Mouse (Mus musculus): Measurements from ENCODE around the gene Mthfd2. TPM values are rescaled to one million over a fixed set of nuclear protein-coding genes. Genes with fewer than 3 reads are reported as not detected.

Gene Mthfd2
- polyA plus RNA-seq (2014; fragmentation: Nextera tagmentation; extraction: Ambion mirVana) = 58.7 and 59.7 TPM in 2 replicates

DNA sequence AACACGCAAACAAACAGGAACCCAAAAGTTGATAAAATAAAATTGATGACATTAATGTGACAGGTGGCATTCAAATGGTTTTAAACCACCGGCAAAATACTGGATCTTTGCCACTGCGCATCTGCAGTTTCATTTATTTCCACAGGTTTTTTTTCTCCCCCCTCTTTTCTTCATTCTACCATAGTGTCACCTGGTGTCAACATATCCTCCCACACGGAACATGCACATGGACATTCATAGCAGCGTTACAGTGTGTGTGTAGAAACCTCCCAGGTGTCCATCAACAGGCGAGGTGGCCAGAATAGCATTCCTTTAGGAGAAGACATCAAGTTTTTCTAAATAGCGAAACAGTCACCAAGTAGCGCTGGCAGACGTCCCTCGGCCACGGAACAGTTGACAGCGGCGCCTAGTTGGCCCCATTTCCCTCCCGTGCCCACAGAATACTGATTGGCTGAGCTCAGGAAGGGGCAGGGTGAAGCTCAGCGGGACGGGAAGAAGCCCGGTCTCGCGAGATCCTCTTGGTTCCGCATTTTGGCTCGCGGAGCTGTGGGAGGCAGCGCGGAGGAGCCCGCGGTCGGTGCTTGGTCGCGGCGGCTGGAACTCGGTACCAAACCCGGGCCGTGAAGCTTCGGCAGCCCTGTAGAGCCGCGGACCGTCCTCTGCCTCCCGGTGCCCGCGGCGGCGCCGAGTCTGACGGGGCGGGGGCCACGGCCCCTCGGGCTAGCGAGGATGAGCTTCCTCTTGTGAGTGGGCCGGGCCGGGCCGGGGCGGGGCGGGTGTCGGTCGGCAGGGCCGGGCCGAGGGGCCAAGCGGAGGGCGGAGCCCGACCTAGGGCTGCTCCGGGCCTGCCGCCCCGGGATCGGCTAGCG, at the start of gene Mthfd2, which contains the start of gene Mob1a:
Mthfd2 (minus strand) TSS at position 384 of the 869 bp plus-strand sequence.
Mob1a (plus strand) TSS at position 492 of the 869 bp plus-strand sequence.
- H3K4me3 ChIP-seq (ENCODE audit: low read depth, low read length) = peak within 1 kb of the TSS; percentile 78
- no peaks in the 10 kb centered on the region for H3K36me3 ChIP-seq (replicated peaks; ENCODE audit: control insufficient read depth, insufficient read depth, low read depth, low read length)
- H3K9me3 ChIP-seq (replicated peaks; ENCODE audit: control insufficient read depth, low read length) = no peaks in the 10 kb centered on the region
- peak within 1 kb of the TSS; percentile 70 for H3K27ac ChIP-seq (replicated peaks; ENCODE audit: low read depth, low read length)
- ATAC-seq (replicated peaks; ENCODE audit: insufficient number of reproducible peaks, low FRiP score, low TSS enrichment, low read depth) (peak; percentile 97), DNase-seq (ENCODE audit: low spot score) (peak; percentile 97)
- peak within 1 kb of the TSS; percentile 71 for H3K4me2 ChIP-seq (ENCODE audit: low read depth, low read length)
- peak within 1 kb of the TSS; percentile 85 for H3K9ac ChIP-seq (replicated peaks; ENCODE audit: low read length)
- no peaks in the 10 kb centered on the region for H3K4me1 ChIP-seq (ENCODE audit: control insufficient read depth, insufficient read depth, low read length)
- WGBS = 2% methylated on average over 59 of the region's 65 CpGs
- H3K27me3 ChIP-seq (ENCODE audit: control insufficient read depth, insufficient read depth, low read length) = no peaks in the 10 kb centered on the region

DNA sequence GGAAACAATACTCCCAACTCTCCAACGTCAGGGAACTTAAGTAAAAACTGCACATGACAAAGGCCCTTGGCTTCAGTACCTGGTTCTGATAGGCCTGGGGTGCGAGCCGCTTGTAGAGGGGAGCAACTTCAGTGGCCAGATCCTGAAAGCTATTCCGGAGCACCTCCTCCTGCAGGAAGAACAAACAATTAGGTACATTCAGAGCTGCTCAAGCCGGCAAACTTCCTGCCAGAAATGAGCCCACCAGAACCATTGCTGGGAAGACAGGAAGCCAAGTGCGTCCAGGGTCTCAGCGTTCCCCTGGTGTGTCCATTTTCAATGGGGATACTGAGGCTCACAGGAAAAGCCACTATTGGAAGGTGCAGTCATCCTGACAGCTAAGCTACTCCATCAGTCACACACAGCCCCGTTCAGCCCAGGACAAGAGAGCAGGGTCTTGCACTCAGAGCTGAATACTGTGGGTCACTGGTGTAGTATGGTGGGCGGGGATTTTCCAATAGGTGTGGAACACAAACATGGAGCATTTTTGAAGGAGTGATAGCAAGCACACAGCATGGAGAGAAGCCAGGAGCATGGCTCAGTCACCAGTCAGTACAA, 48.1 kb upstream of the Mthfd2 start:
- no peak for DNase-seq (ENCODE audit: low spot score)
- no peak for ATAC-seq (replicated peaks; ENCODE audit: insufficient number of reproducible peaks, low FRiP score, low TSS enrichment, low read depth)
- WGBS = 89% methylated on average over 9 of the region's 9 CpGs

DNA sequence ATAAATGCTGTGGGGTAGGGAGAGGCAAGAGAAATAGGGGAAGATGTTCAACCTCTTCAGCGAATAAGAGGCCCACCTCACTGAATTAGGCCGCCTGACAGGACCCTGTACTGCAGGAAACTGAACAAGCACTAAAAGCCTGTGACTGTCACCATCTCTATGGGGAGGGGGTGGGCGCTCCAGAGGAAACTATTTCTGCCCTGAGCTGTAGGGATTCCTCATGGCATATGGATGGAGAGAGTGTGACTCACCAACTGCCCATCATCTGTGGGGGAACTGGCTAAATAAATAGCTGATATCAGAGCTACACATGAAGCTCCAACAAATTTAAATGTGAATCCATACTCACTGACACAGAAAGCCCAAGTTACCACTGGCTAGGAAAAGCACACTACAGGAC, 45.6 kb upstream of the Mthfd2 start:
- Histone ChIP-seq H3K36me3 (replicated peaks; ENCODE audit: control insufficient read depth, insufficient read depth, low read depth, low read length) (peaks cover 27% of the 10 kb centered on the region), H3K9ac (replicated peaks; ENCODE audit: low read length) (no peak overlapping the region), H3K27ac (replicated peaks; ENCODE audit: low read depth, low read length) (no peak overlapping the region), H3K9me3 (replicated peaks; ENCODE audit: control insufficient read depth, low read length) (no peaks in the 10 kb centered on the region), H3K4me3 (ENCODE audit: low read depth, low read length) (no peak overlapping the region), H3K4me2 (ENCODE audit: low read depth, low read length) (no peak overlapping the region), H3K27me3 (ENCODE audit: control insufficient read depth, insufficient read depth, low read length) (no peaks in the 10 kb centered on the region), H3K4me1 (ENCODE audit: control insufficient read depth, insufficient read depth, low read length) (no peaks in the 10 kb centered on the region)
- ATAC-seq (replicated peaks; ENCODE audit: insufficient number of reproducible peaks, low FRiP score, low TSS enrichment, low read depth) = no peak
- no peak for DNase-seq (ENCODE audit: low spot score)
- 86% methylated on average over 3 of the region's 3 CpGs for WGBS

More for the DNA sequence above, 48.1 kb upstream of the Mthfd2 start:
- Histone ChIP-seq H3K4me2 (ENCODE audit: low read depth, low read length) (no peak overlapping the region), H3K27me3 (ENCODE audit: control insufficient read depth, insufficient read depth, low read length) (no peaks in the 10 kb centered on the region), H3K9ac (replicated peaks; ENCODE audit: low read length) (no peak overlapping the region), H3K36me3 (replicated peaks; ENCODE audit: control insufficient read depth, insufficient read depth, low read depth, low read length) (peaks cover 14% of the 10 kb centered on the region), H3K4me3 (ENCODE audit: low read depth, low read length) (no peak overlapping the region), H3K4me1 (ENCODE audit: control insufficient read depth, insufficient read depth, low read length) (no peaks in the 10 kb centered on the region), H3K9me3 (replicated peaks; ENCODE audit: control insufficient read depth, low read length) (no peaks in the 10 kb centered on the region), H3K27ac (replicated peaks; ENCODE audit: low read depth, low read length) (no peak overlapping the region)

GRCm38 (mm10) chr6:83370316-83370965, 44.7 kb upstream of the Mthfd2 start:
- ATAC-seq (replicated peaks; ENCODE audit: insufficient number of reproducible peaks, low FRiP score, low TSS enrichment, low read depth) (no peak), DNase-seq (ENCODE audit: low spot score) (no peak)
- Histone ChIP-seq H3K4me1 (ENCODE audit: control insufficient read depth, insufficient read depth, low read length) (no peaks in the 10 kb centered on the region), H3K27ac (replicated peaks; ENCODE audit: low read depth, low read length) (no peak overlapping the region), H3K9me3 (replicated peaks; ENCODE audit: control insufficient read depth, low read length) (no peaks in the 10 kb centered on the region), H3K36me3 (replicated peaks; ENCODE audit: control insufficient read depth, insufficient read depth, low read depth, low read length) (peaks cover 27% of the 10 kb centered on the region), H3K4me3 (ENCODE audit: low read depth, low read length) (no peak overlapping the region), H3K4me2 (ENCODE audit: low read depth, low read length) (no peak overlapping the region), H3K27me3 (ENCODE audit: control insufficient read depth, insufficient read depth, low read length) (no peaks in the 10 kb centered on the region), H3K9ac (replicated peaks; ENCODE audit: low read length) (no peak overlapping the region)
- 91% methylated on average over 21 of the region's 21 CpGs for WGBS

GRCm38 (mm10) chr6:83363075-83363474, 37.4 kb upstream of the Mthfd2 start:
- Histone ChIP-seq H3K36me3 (replicated peaks; ENCODE audit: control insufficient read depth, insufficient read depth, low read depth, low read length) (peaks cover 6% of the 10 kb centered on the region), H3K9me3 (replicated peaks; ENCODE audit: control insufficient read depth, low read length) (no peaks in the 10 kb centered on the region), H3K4me1 (ENCODE audit: control insufficient read depth, insufficient read depth, low read length) (no peaks in the 10 kb centered on the region), H3K4me3 (ENCODE audit: low read depth, low read length) (no peak overlapping the region), H3K4me2 (ENCODE audit: low read depth, low read length) (no peak overlapping the region), H3K9ac (replicated peaks; ENCODE audit: low read length) (no peak overlapping the region), H3K27me3 (ENCODE audit: control insufficient read depth, insufficient read depth, low read length) (no peaks in the 10 kb centered on the region), H3K27ac (replicated peaks; ENCODE audit: low read depth, low read length) (no peak overlapping the region)
- ATAC-seq (replicated peaks; ENCODE audit: insufficient number of reproducible peaks, low FRiP score, low TSS enrichment, low read depth) (no peak), DNase-seq (ENCODE audit: low spot score) (no peak)
- WGBS = 91% methylated on average over 12 of the region's 12 CpGs

- ATAC-seq (replicated peaks; ENCODE audit: insufficient number of reproducible peaks, low FRiP score, low TSS enrichment, low read depth) = no peak
- peaks cover under 1% of the 10 kb centered on the region for H3K36me3 ChIP-seq (replicated peaks; ENCODE audit: control insufficient read depth, insufficient read depth, low read depth, low read length)
These were observed 36.0 kb upstream of the Mthfd2 start for GRCm38 (mm10) chr6:83361523-83362248.

DNA sequence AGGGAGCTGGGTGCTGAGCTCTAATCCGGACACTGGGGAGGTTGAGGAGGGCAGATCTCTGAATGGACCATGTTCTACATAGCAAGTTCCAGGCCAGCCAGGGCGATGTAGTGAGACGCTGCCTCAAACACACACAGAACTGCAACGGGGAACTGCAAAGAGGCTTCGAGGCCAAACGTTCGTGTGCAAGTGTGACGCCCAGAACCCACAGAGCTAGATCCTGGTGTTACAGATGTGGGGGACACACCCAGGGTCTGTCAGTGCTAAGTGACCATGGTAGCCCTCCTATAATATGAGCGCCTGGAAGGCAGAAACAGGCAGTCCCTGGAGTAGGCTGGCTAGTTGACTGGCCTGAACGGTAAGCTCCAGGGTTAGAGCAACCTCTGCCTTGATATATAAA, 31.7 kb upstream of the Mthfd2 start:
- H3K36me3 ChIP-seq (replicated peaks; ENCODE audit: control insufficient read depth, insufficient read depth, low read depth, low read length) = peaks cover 3% of the 10 kb centered on the region

More at GRCm38 (mm10) chr6:83361523-83362248, 36.0 kb upstream of the Mthfd2 start:
- Histone ChIP-seq H3K9me3 (replicated peaks; ENCODE audit: control insufficient read depth, low read length) (no peaks in the 10 kb centered on the region), H3K4me3 (ENCODE audit: low read depth, low read length) (no peak overlapping the region), H3K9ac (replicated peaks; ENCODE audit: low read length) (no peak overlapping the region), H3K4me1 (ENCODE audit: control insufficient read depth, insufficient read depth, low read length) (no peaks in the 10 kb centered on the region), H3K27ac (replicated peaks; ENCODE audit: low read depth, low read length) (no peak overlapping the region), H3K27me3 (ENCODE audit: control insufficient read depth, insufficient read depth, low read length) (no peaks in the 10 kb centered on the region), H3K4me2 (ENCODE audit: low read depth, low read length) (no peak overlapping the region)
- peak; percentile 23 for DNase-seq (ENCODE audit: low spot score)
- 73% methylated on average over 11 of the region's 11 CpGs for WGBS

More for the DNA sequence above, 31.7 kb upstream of the Mthfd2 start:
- no peak for ATAC-seq (replicated peaks; ENCODE audit: insufficient number of reproducible peaks, low FRiP score, low TSS enrichment, low read depth)
- Histone ChIP-seq H3K4me2 (ENCODE audit: low read depth, low read length) (no peak overlapping the region), H3K4me1 (ENCODE audit: control insufficient read depth, insufficient read depth, low read length) (no peaks in the 10 kb centered on the region; the same call in 1 of the 2 replicates), H3K9ac (replicated peaks; ENCODE audit: low read length) (no peak overlapping the region), H3K27ac (replicated peaks; ENCODE audit: low read depth, low read length) (no peak overlapping the region), H3K27me3 (ENCODE audit: control insufficient read depth, insufficient read depth, low read length) (no peaks in the 10 kb centered on the region), H3K4me3 (ENCODE audit: low read depth, low read length) (no peak overlapping the region), H3K9me3 (replicated peaks; ENCODE audit: control insufficient read depth, low read length) (no peaks in the 10 kb centered on the region)
- 93% methylated on average over 10 of the region's 10 CpGs for WGBS
- DNase-seq (ENCODE audit: low spot score) = no peak
